Mouse (Mus musculus) ovary, postnatal 14 days (tissue): Measurements from ENCODE around the gene Gatad1.
"Not testable (repeated sequence)": the region's sequence is repeated elsewhere in the genome, so short reads cannot be mapped to it uniquely, and the experiment has no call there.

Experiments
- DNase-seq: peaks from one replicate; pipeline ENCODE4 v3.0.0; 2022; ENCODE audit warnings: low spot score

The Gatad1 gene

GRCm38 (mm10) chr5:3657085-3657484, at the start of gene Gatad1:
TSS of gene Gatad1 (minus strand) at chr5:3657185.
- no peak for DNase-seq

- DNase-seq = no peak
Measured at GRCm38 (mm10) chr5:3702180-3702579, 45.2 kb upstream of the Gatad1 start.

GRCm38 (mm10) chr5:3700025-3700424, 43.0 kb upstream of the Gatad1 start:
- no peak for DNase-seq

DNA sequence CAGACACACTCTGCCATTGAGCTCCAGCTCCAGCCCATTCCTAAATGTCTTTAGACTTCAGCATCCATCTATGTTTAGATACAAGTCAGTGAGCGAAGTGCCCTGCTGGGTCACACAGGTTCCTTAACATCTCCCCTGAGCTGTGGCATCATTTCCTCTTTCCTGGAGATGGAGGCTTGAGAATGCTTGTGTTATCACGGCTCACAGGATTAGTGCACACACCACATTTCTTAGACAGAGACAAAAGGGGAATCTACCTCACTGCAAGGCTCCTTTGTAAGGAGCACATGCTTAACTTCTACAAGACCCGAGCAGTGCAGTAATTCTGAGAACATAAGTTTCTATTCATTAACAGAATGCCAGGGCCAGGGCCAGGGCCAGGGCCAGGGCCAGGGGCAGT, 39.0 kb upstream of the Gatad1 start:
- DNase-seq = no peak

- no peak for DNase-seq
Measured at GRCm38 (mm10) chr5:3695191-3695590, 38.2 kb upstream of the Gatad1 start.

GRCm38 (mm10) chr5:3692956-3693355, 36.0 kb upstream of the Gatad1 start:
- DNase-seq = no peak

GRCm38 (mm10) chr5:3691283-3691682, 34.3 kb upstream of the Gatad1 start:
- DNase-seq = no peak

GRCm38 (mm10) chr5:3688298-3688697, 31.3 kb upstream of the Gatad1 start:
- DNase-seq = no peak

- no peak for DNase-seq
Measured at GRCm38 (mm10) chr5:3669938-3670554, 13.1 kb upstream of the Gatad1 start.

- no peak for DNase-seq
Measured at GRCm38 (mm10) chr5:3666585-3666984, 9.6 kb upstream of the Gatad1 start.

DNA sequence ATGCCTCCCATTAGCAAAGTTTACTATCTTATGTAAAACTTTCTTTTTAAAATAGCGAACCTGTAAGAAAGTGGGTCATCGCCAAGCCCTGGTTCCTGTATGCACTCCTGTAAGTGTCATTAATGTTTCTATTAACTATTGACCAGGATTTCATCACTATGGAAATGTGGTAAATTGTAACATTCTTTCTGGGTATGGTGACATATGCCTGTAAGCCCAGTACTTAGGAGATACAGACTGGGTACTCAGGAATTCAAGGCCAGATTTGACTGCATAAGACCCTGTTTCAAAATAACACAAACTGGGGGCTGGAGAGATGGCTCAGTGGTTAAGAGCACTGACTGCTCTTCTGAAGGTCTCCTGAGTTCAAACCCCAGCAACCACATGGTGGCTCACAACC, 8.2 kb upstream of the Gatad1 start:
- DNase-seq = no peak

- no peak for DNase-seq
Measured at GRCm38 (mm10) chr5:3653801-3654200, 3.2 kb downstream of the Gatad1 start.

GRCm38 (mm10) chr5:3652903-3653575, 3.9 kb downstream of the Gatad1 start:
- not testable (repeated sequence) for DNase-seq

DNA sequence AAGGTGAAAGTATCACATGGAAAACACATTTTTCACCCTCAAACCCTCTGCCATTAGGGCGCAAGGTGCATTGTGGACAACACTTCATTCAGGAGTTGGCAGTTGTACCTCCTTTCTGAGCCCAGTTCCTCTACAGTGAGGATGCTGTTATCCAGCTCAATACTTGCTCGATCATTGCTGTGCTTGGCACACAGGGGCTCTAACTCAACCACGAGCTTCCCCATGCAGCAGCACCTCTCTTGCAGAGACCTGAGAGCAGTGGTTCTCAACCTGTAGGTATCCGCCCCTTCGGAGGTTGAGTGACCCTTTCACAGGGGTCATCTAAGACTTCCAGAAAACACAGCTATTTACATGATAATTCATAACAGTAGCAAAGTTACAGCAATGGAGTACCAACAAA, 5.4 kb downstream of the Gatad1 start:
- no peak for DNase-seq

DNA sequence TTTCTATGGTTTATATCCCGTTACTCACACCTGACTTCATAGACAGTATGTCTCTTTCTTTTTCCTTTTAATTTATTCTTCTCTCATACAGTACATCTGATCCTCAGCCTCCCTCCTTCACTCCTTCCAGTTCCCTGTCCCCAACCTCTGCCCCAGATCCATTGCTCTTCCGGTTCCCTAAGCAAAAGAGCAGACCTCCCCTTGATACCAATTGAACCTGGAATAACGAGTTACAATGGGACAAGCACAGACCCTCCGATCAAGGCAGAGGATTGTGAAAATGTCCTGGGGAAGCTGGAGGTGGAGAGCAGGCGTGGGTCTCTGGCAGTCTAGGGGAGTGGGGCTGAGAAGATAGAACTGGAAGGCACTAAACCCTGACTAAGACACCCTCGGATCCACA, 6.1 kb downstream of the Gatad1 start, which contains the start of gene Tmbim7:
Gene Tmbim7, plus strand, starts transcription at position 301 of the 400 bp plus-strand sequence.
- no peak for DNase-seq

DNA sequence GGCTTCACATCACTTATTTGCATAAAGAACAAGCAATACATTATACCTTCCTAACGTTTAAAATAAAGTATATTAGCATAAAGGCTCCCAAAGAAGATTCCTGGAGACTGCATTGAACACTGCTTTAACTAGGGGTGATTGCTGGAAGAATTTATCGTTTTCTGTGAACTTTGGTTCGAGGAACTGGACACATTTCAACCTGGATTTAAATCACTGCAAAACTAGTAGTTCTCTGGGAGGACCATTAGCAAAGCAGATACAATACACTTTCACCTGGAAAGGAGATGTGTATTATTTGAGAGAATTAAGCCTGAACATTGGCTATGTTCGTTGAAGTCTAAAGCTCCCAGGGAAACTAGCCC, 8.2 kb downstream of the Gatad1 start:
- DNase-seq = no peak

DNA sequence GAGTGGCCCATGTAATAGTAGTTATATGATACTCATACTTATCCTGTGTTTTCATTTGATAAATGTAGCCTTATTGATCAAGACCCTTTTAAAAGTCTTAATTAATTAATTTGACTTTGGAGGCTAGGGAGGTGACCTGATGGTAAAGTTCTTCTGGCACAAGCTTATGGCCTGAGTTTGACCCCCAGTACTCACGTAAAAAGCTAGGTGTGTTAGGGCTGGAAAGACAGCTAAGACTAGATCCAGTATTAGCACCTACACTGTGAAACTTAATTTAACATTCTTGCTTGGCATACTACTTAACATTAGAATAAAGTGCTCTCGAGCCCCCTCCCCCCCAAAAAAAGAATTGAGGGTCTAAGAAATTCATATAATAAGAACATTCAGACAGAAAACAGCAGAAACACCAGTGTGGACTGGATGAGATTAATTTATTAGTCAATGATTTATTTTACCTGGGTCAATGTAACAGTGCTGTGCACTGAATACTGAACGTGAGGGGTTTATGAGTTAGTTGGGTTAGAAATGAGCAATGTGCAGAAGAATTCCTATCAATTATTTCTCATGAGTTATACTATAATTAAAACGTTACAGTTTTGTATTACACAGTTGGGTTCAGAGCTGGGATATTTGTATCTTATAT, 8.7 kb downstream of the Gatad1 start:
- DNase-seq = no peak

- peak; percentile 69 for DNase-seq
Measured at GRCm38 (mm10) chr5:3647708-3648121, 9.3 kb downstream of the Gatad1 start.

GRCm38 (mm10) chr5:3646991-3647707, 9.8 kb downstream of the Gatad1 start:
- DNase-seq = peak; percentile 16

DNA sequence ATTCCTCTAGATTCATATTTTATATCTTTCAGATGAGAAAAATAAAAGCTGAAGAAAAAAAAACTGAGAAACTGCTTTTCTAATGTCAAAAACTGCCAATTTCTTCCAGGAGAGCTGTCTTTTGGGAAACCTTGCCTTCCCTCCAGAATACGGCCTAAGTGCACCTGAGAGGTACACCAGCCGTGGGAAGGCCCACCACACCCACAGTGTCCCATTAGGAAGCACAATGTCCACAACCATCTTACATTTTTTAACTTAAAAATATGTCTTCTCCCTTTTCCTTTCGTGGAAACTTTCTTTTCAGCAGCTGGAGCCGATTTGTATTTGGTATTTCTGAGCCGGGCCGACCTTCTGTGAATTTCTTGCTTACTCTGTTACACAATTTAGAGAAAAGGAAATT, 10.4 kb downstream of the Gatad1 start:
- DNase-seq = no peak

- no peak for DNase-seq
Measured at GRCm38 (mm10) chr5:3645326-3645725, 11.7 kb downstream of the Gatad1 start.

DNA sequence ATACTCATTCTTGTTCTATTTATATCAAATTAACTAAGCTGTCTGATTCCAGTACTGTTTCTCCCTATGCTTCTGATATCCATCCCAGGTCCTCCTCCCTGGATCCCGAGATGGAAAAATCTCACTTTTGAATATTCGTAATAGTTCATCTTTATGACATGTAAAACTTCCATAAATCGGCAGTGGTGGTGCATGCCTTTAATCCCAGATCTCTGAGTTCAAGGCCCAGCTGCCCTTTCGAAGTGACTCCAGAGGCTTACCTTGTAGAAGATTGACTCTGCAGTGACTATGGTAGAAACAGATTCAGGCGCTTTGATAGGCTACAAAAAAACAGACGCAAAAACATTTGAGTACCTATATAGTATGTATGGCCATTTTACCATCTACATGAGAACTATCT, 12.4 kb downstream of the Gatad1 start:
- no peak for DNase-seq

DNA sequence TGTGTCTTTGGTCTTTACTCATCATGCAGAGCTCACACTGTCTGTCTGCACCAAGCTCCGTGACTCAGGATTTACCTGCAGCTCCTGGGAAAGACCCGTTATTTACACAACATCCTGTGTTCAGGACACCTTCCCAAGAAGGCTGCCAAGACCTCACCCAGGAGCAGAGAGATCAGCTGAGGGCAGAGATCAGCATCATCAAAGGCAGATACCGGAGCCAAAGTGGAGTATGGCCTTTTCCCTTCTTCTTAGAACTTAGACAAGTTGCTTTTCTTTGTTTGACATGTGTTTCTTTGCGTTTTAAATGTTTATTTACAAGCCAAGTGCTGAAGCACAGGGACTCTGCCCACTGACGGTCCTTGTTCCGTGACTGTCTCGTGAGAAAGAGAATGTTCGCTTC, 21.7 kb downstream of the Gatad1 start:
- no peak for DNase-seq
